In genomic region chr15:101742711-101743110, GRCm38 (mm10) we compare ENCODE assay signal across 31 mouse cellular contexts. TPM values are rescaled to one million over a fixed set of nuclear protein-coding genes. Genes with fewer than 3 reads are reported as not detected.
DNase-seq lines count a peak whose midpoint lies in the region; ATAC-seq and TF ChIP-seq lines count a peak whose summit lies in the region.
"Had no signal": no experiment of that assay in that cellular context is flagged by ENCODE, and none has a peak within 500 bp of the region (broad histone marks: within the 10 kb centered on the region; RNA-seq: fewer than 3 reads in every experiment).

Gene Krt71, minus strand, starts transcription at chr15:101743109.

- 67% methylated on average over 14 of the region's 14 CpGs for WGBS in thymus, adult 2 months
- WGBS in hindbrain, embryonic 14.5 days = 61% methylated on average over 14 of the region's 14 CpGs

- H3K27ac ChIP-seq in left cerebral cortex, adult 2 months = no peak within 1 kb of the TSS
- no peak within 1 kb of the TSS for H3K27ac ChIP-seq in thymus, adult 2 months (ENCODE audit: control insufficient read depth, insufficient read depth, low read length)
- H3K27ac ChIP-seq in hindbrain, embryonic 14.5 days = no peak within 1 kb of the TSS
- H3K27ac ChIP-seq: embryonic facial prominence, embryonic 13.5 days; layer of hippocampus, adult 2 months; liver, embryonic 14.5 days; midbrain, embryonic 13.5 days had no signal

- intact Hi-C loops in left cerebral cortex, postnatal 4 days (cut with DNase I) = no loop called here
- intact Hi-C loops in left cerebral cortex, adult 2 months (cut with DNase I) = no loop called here

- H3K27me3 ChIP-seq in thymus, adult 2 months (ENCODE audit: control insufficient read depth, insufficient read depth, low read length) = no peaks in the 10 kb centered on the region
- H3K27me3 ChIP-seq in hindbrain, embryonic 14.5 days (ENCODE audit: control insufficient read depth, insufficient read depth, low read length) = no peaks in the 10 kb centered on the region
- H3K27me3 ChIP-seq: midbrain, embryonic 13.5 days had no signal

- H3K4me1 ChIP-seq in thymus, adult 2 months (replicated peaks; ENCODE audit: control insufficient read depth, insufficient read depth, low read length) = no peaks in the 10 kb centered on the region
- H3K4me1 ChIP-seq in hindbrain, embryonic 14.5 days (replicated peaks; ENCODE audit: control insufficient read depth, insufficient read depth, low read length) = no peaks in the 10 kb centered on the region
- H3K4me1 ChIP-seq: embryonic facial prominence, embryonic 13.5 days; megakaryocyte, embryonic 14.5 days; midbrain, embryonic 13.5 days had no signal

- H3K4me3 ChIP-seq in left cerebral cortex, adult 2 months = no peak within 1 kb of the TSS
- H3K4me3 ChIP-seq in thymus, adult 2 months (ENCODE audit: control insufficient read depth, insufficient read depth, low read length) = no peak within 1 kb of the TSS
- H3K4me3 ChIP-seq in hindbrain, embryonic 14.5 days (replicated peaks; ENCODE audit: low read length) = no peak within 1 kb of the TSS
- H3K4me3 ChIP-seq: embryonic facial prominence, embryonic 13.5 days; layer of hippocampus, adult 2 months; megakaryocyte, embryonic 14.5 days; midbrain, embryonic 13.5 days had no signal

- no peak within 1 kb of the TSS for H3K4me2 ChIP-seq in hindbrain, embryonic 14.5 days (replicated peaks)
- H3K4me2 ChIP-seq: embryonic facial prominence, embryonic 13.5 days; heart, embryonic 11.5 days; lung, embryonic 14.5 days; midbrain, embryonic 13.5 days had no signal

- no peak for TF ChIP-seq POLR2A in thymus, adult 2 months (IDR thresholded peaks at IDR 0.05; ENCODE audit: control insufficient read depth, extremely low read depth, insufficient read depth, low read length, poor library complexity)

- ATAC-seq in hindbrain, embryonic 14.5 days (ENCODE audit: low FRiP score) = no peak
- ATAC-seq: forebrain, embryonic 14.5 days; hindbrain, embryonic 16.5 days; intestine, embryonic 16.5 days; midbrain, embryonic 13.5 days had no signal

- no peaks in the 10 kb centered on the region for H3K36me3 ChIP-seq in thymus, adult 2 months (ENCODE audit: control insufficient read depth, insufficient read depth, low read length)
- no peaks in the 10 kb centered on the region for H3K36me3 ChIP-seq in hindbrain, embryonic 14.5 days (replicated peaks; ENCODE audit: control insufficient read depth, insufficient read depth)
- H3K36me3 ChIP-seq: embryonic facial prominence, embryonic 13.5 days; midbrain, embryonic 13.5 days had no signal

- no peak for TF ChIP-seq CTCF in left cerebral cortex, adult 2 months (IDR thresholded peaks at IDR 0.05)
- no peak for TF ChIP-seq CTCF in thymus, adult 2 months (IDR thresholded peaks at IDR 0.05; ENCODE audit: borderline replicate concordance, control insufficient read depth, extremely low read depth, insufficient read depth, low read length, poor library complexity)

- no peak within 1 kb of the TSS for H3K9ac ChIP-seq in hindbrain, embryonic 14.5 days
- H3K9ac ChIP-seq: embryonic facial prominence, embryonic 13.5 days; liver, embryonic 14.5 days; lung, embryonic 14.5 days; midbrain, embryonic 13.5 days had no signal

- peak; percentile 26 for DNase-seq in left cerebral cortex, postnatal 4 days
- DNase-seq in left cerebral cortex, adult 2 months (ENCODE audit: extremely low spot score in 1 of 2, low spot score in 2 of 2) = no peak
- DNase-seq in cerebellum, adult 11-12 months = peak; percentile 79
- DNase-seq in cerebellum, postnatal 10 days = peak; percentile 57 to 66
- DNase-seq in thymus, adult 2 months = no peak
- no peak for DNase-seq in hindbrain, embryonic 14.5 days (ENCODE audit: low spot score)
- no peak for DNase-seq in layer of hippocampus, adult 9-11 months
- DNase-seq: adrenal gland, adult 2 months; gastrocnemius, postnatal 10 days; kidney, postnatal 25 days; layer of hippocampus, postnatal 36 days; lung, embryonic 14.5 days; retina, postnatal 1 day; right cerebral cortex, postnatal 25 days; spleen, adult 18-20 months had no signal

- no peaks in the 10 kb centered on the region for H3K9me3 ChIP-seq in hindbrain, embryonic 14.5 days (ENCODE audit: control insufficient read depth, low read length)
- H3K9me3 ChIP-seq: embryonic facial prominence, embryonic 13.5 days; megakaryocyte, embryonic 14.5 days; midbrain, embryonic 13.5 days had no signal

RNA-seq across cellular contexts. Expression of gene Krt71, which starts in this region (rescaled TPM):
- not detected for total RNA-seq in left cerebral cortex, postnatal 4 days (2021)
- total RNA-seq in left cerebral cortex, adult 2 months (2021) = not detected
- polyA plus RNA-seq in thymus, adult 2 months (2012; rRNA removed) = 1.5 and 2.0 TPM in 2 replicates
- polyA plus RNA-seq in hindbrain, embryonic 14.5 days (2014; fragmentation: Nextera tagmentation; extraction: Ambion mirVana) = 0.52 and 0.54 TPM in 2 replicates
- total RNA-seq: adrenal gland, adult 2 months; granulocyte monocyte progenitor cell, adult 5-6 weeks; hematopoietic stem cell, adult 5-6 weeks; layer of hippocampus, adult 2 months; layer of hippocampus, postnatal 36 days; left cerebral cortex, postnatal 25 days; monocyte, adult 5-6 weeks had no signal
- polyA plus RNA-seq: adrenal gland, adult 2 months; forebrain, embryonic 14.5 days; heart, embryonic 11.5 days; heart, postnatal 0 days; intestine, embryonic 16.5 days; kidney, embryonic 14.5 days; liver, embryonic 14.5 days; lung, embryonic 14.5 days; midbrain, embryonic 13.5 days; neural tube, embryonic 11.5 days had no signal

Comparison
In these comparisons a context has a peak if more than half of its experiments do, and no peak if none do; other contexts are left out.
1. Peak in DNase-seq in left cerebral cortex, postnatal 4 days; RNA of the gene not detected or under 1 TPM.
2. DNase-seq: peak in cerebellum, adult 11-12 months (single experiment) and cerebellum, postnatal 10 days (2 of 2); none in left cerebral cortex, adult 2 months (0 of 2), thymus, adult 2 months (single experiment), hindbrain, embryonic 14.5 days (single experiment) and layer of hippocampus, adult 9-11 months (single experiment).